23 mouse cellular contexts compared by ENCODE assay signal in the genomic region with DNA sequence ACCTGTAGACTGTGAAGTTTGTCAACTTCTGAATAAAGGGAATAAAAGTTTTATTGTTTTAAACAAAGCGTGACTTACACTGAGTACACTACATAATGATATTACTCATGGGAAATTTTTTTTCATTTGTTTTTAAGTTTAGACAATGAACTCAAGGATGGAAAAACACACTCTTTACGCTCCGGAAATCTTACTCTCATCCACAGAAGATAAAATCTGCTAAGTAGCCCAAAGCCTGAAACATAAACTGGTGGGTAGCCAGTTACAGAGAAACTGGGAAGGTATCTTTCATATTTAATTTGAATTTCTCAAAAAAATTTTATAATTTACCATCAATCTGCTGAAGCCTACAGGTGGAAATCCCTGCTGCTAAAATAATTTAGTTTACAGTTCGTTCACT. TPM values are rescaled to one million over a fixed set of nuclear protein-coding genes. Genes with fewer than 3 reads are reported as not detected.
DNase-seq lines count a peak whose midpoint lies in the region; ATAC-seq lines count a peak whose summit lies in the region.
"Had no signal": no experiment of that assay in that cellular context is flagged by ENCODE, and none has a peak within 500 bp of the region (broad histone marks: within the 10 kb centered on the region; RNA-seq: fewer than 3 reads in every experiment).

No protein-coding gene starts in this region.

- 94% methylated on average over 4 of the region's 4 CpGs for WGBS in hindbrain, embryonic 14.5 days
- WGBS in hindbrain, embryonic 10.5 days, result 93% methylated on average over 4 of the region's 4 CpGs
- WGBS in intestine, embryonic 14.5 days, result 84% methylated on average over 4 of the region's 4 CpGs
- WGBS in liver, embryonic 15.5 days (ENCODE audit: insufficient replicate concordance), result 74% methylated on average over 4 of the region's 4 CpGs

- H3K4me2 ChIP-seq in hindbrain, embryonic 14.5 days (replicated peaks), result peak overlapping the region; percentile 90; the same call in 1 of the 2 replicates
- 0 out of 2 replicates have a peak overlapping the region, but pooled peaks have one; percentile 86 for H3K4me2 ChIP-seq in intestine, embryonic 14.5 days (ENCODE audit: low read length)
- peak overlapping the region; percentile 65 for H3K4me2 ChIP-seq in liver, embryonic 15.5 days

- no peaks in the 10 kb centered on the region for H3K36me3 ChIP-seq in hindbrain, embryonic 14.5 days (replicated peaks; ENCODE audit: control insufficient read depth, insufficient read depth)
- H3K36me3 ChIP-seq in hindbrain, embryonic 10.5 days, result peaks cover 14% of the 10 kb centered on the region; the same call in 1 of the 2 replicates
- H3K36me3 ChIP-seq in intestine, embryonic 14.5 days (ENCODE audit: control insufficient read depth, insufficient read depth, low read length), result no peaks in the 10 kb centered on the region
- peaks cover 14% of the 10 kb centered on the region; the same call in 1 of the 2 replicates for H3K36me3 ChIP-seq in liver, embryonic 15.5 days (replicated peaks)
- H3K36me3 ChIP-seq: limb, embryonic 10.5 days had no signal

- peaks cover 28% of the 10 kb centered on the region for H3K4me1 ChIP-seq in hindbrain, embryonic 14.5 days (replicated peaks; ENCODE audit: control insufficient read depth, insufficient read depth, low read length)
- peaks cover 29% of the 10 kb centered on the region for H3K4me1 ChIP-seq in hindbrain, embryonic 10.5 days (replicated peaks)
- H3K4me1 ChIP-seq in intestine, embryonic 14.5 days (replicated peaks; ENCODE audit: control insufficient read depth, insufficient read depth, low read length), result peaks cover 10% of the 10 kb centered on the region
- H3K4me1 ChIP-seq in liver, embryonic 15.5 days (replicated peaks), result peaks cover 48% of the 10 kb centered on the region

- H3K4me3 ChIP-seq in hindbrain, embryonic 14.5 days (replicated peaks; ENCODE audit: low read length), result no peak overlapping the region
- H3K4me3 ChIP-seq in hindbrain, embryonic 10.5 days, result no peak overlapping the region
- H3K4me3 ChIP-seq in intestine, embryonic 14.5 days (ENCODE audit: low read depth, low read length), result no peak overlapping the region
- peak overlapping the region; percentile 89; the same call in 1 of the 2 replicates for H3K4me3 ChIP-seq in liver, embryonic 15.5 days (replicated peaks)

- no peak overlapping the region for H3K27ac ChIP-seq in hindbrain, embryonic 14.5 days
- H3K27ac ChIP-seq in hindbrain, embryonic 10.5 days, result no peak overlapping the region
- H3K27ac ChIP-seq in intestine, embryonic 14.5 days (ENCODE audit: low read depth), result no peak overlapping the region
- no peak overlapping the region for H3K27ac ChIP-seq in liver, embryonic 15.5 days (replicated peaks)
- H3K27ac ChIP-seq: limb, embryonic 10.5 days; midbrain, embryonic 10.5 days had no signal

- no peak for ATAC-seq in hindbrain, embryonic 14.5 days (ENCODE audit: low FRiP score)
- ATAC-seq in intestine, embryonic 14.5 days (replicated peaks; ENCODE audit: low FRiP score, low TSS enrichment, low read depth), result no peak
- ATAC-seq in liver, embryonic 15.5 days (ENCODE audit: insufficient read depth), result no peak
- ATAC-seq: forebrain, embryonic 16.5 days had no signal

- no peak overlapping the region for H3K9ac ChIP-seq in hindbrain, embryonic 14.5 days
- H3K9ac ChIP-seq in intestine, embryonic 14.5 days (ENCODE audit: low read length), result no peak overlapping the region
- H3K9ac ChIP-seq in liver, embryonic 15.5 days, result no peak overlapping the region

- no peak for DNase-seq in hindbrain, embryonic 14.5 days (ENCODE audit: low spot score)
- DNase-seq in hindbrain, embryonic 10.5 days (ENCODE audit: low spot score), result no peak
- DNase-seq in CD4-positive helper T cell, adult 2 months (ENCODE audit: low read depth, low spot score), result peak; percentile 66
- DNase-seq in intestine, embryonic 14.5 days (ENCODE audit: low spot score), result no peak
- DNase-seq in Muller cell, postnatal 12 days (ENCODE audit: inconsistent ontology term), result no peak
- no peak for DNase-seq in right cerebral cortex, postnatal 10 days (ENCODE audit: low spot score in 2 of 2)
- DNase-seq: adrenal gland, postnatal 14 days; cerebellum, adult 11 months; cerebellum, postnatal 14 days; embryo, embryonic 11 days; heart, adult 18-20 months; kidney, postnatal 36 days; lung, adult 2 months; lung, postnatal 36 days; thymus, postnatal 4 days had no signal

- H3K9me3 ChIP-seq in hindbrain, embryonic 14.5 days (ENCODE audit: control insufficient read depth, low read length), result no peaks in the 10 kb centered on the region
- H3K9me3 ChIP-seq in hindbrain, embryonic 10.5 days, result no peaks in the 10 kb centered on the region
- H3K9me3 ChIP-seq in intestine, embryonic 14.5 days (ENCODE audit: control insufficient read depth, low read length), result no peaks in the 10 kb centered on the region
- H3K9me3 ChIP-seq in liver, embryonic 15.5 days (replicated peaks), result no peaks in the 10 kb centered on the region
- H3K9me3 ChIP-seq: limb, embryonic 10.5 days; midbrain, embryonic 10.5 days had no signal

- no peaks in the 10 kb centered on the region for H3K27me3 ChIP-seq in hindbrain, embryonic 14.5 days (ENCODE audit: control insufficient read depth, insufficient read depth, low read length)
- no peaks in the 10 kb centered on the region for H3K27me3 ChIP-seq in hindbrain, embryonic 10.5 days (ENCODE audit: insufficient read depth, poor library complexity, severe bottlenecking)
- H3K27me3 ChIP-seq in intestine, embryonic 14.5 days (replicated peaks; ENCODE audit: control insufficient read depth, insufficient read depth, low read length), result no peaks in the 10 kb centered on the region
- no peaks in the 10 kb centered on the region for H3K27me3 ChIP-seq in liver, embryonic 15.5 days

RNA-seq across cellular contexts. Expression of a gene that starts 31.1 kb away (rescaled TPM):
- 27.3 and 27.8 TPM in 2 replicates for polyA plus RNA-seq in hindbrain, embryonic 14.5 days (2014; fragmentation: Nextera tagmentation; extraction: Ambion mirVana)
- 28.2 and 36.7 TPM in 2 replicates for polyA plus RNA-seq in hindbrain, embryonic 10.5 days (2016; fragmentation: Nextera tagmentation; extraction: Ambion mirVana)
- 34.6 and 45.5 TPM in 2 replicates for polyA plus RNA-seq in intestine, embryonic 14.5 days (2014; fragmentation: Nextera tagmentation; extraction: Ambion mirVana)
- 36.5 and 38.5 TPM in 2 replicates for polyA plus RNA-seq in liver, embryonic 15.5 days (2015; fragmentation: Nextera tagmentation; extraction: Ambion mirVana)

RNA-seq across cellular contexts. Expression of a gene that starts 55.9 kb away (rescaled TPM):
- 7.8 and 13.2 TPM in 2 replicates for polyA plus RNA-seq in hindbrain, embryonic 14.5 days (2014; fragmentation: Nextera tagmentation; extraction: Ambion mirVana)
- 0.12 and 0.16 TPM in 2 replicates for polyA plus RNA-seq in hindbrain, embryonic 10.5 days (2016; fragmentation: Nextera tagmentation; extraction: Ambion mirVana)
- polyA plus RNA-seq in intestine, embryonic 14.5 days (2014; fragmentation: Nextera tagmentation; extraction: Ambion mirVana), result 0.48 and 0.69 TPM in 2 replicates
- polyA plus RNA-seq in liver, embryonic 15.5 days (2015; fragmentation: Nextera tagmentation; extraction: Ambion mirVana), result 0.15 TPM in 1 of 2 replicates, not detected in the other
- polyA plus RNA-seq: activated CD4-positive, CD25-positive, alpha-beta regulatory T cell, adult 4 months; C2C12; kidney, embryonic 14.5 days; limb, embryonic 10.5 days; small intestine, adult 2 months had no signal
